Mouse (Mus musculus): ENCODE measurements around the gene Usp2. TPM values are rescaled to one million over a fixed set of nuclear protein-coding genes. Genes with fewer than 3 reads are reported as not detected.
A peak's percentile ranks its signal among the peaks of the same experiment; 100 is the strongest.

The Usp2 gene
- total and polyA plus RNA-seq, 3 experiments: 2.1 to 2.3 (median 2.2) TPM

GRCm38 (mm10) chr9:44125546-44126428 lies 59.0 kb downstream of the Usp2 start:
- H3K36me3 ChIP-seq (replicated peaks in 1 of 2; ENCODE audit: control insufficient read depth in 1 of 2, insufficient read depth in 1 of 2, low read length in 1 of 2): no peaks in the 10 kb centered on the region
- dilution Hi-C loops (cut with MboI; ENCODE audit: extremely low pct_ligation_motif_present, extremely low pct_unique_long_range_greater_than_20kb, low sequenced_read_pairs) (no loop called here), in situ Hi-C loops (cut with MboI; ENCODE audit: low pct_ligation_motif_present, low pct_unique_long_range_greater_than_20kb, low sequenced_read_pairs) (loop anchor here (10.0 kb wide), 1 partner anchor 139 kb away; the partner anchor contains the start of gene Nlrx1)
- no peaks in the 10 kb centered on the region for H3K9me3 ChIP-seq (replicated peaks; ENCODE audit: low read length)
- TF ChIP-seq HCFC1 (IDR thresholded peaks at IDR 0.05; ENCODE audit: low read depth, low read length) (no peak), SMC3 (IDR thresholded peaks at IDR 0.05; ENCODE audit: low read depth, low read length) (peak; percentile 67), MEF2A (IDR thresholded peaks at IDR 0.05; ENCODE audit: borderline replicate concordance, low read depth, low read length) (no peak), NRF1 (IDR thresholded peaks at IDR 0.05; ENCODE audit: low read depth, low read length) (no peak), EP300 (IDR thresholded peaks at IDR 0.05; ENCODE audit: low read length) (no peak), ZKSCAN1 (IDR thresholded peaks at IDR 0.05; ENCODE audit: borderline replicate concordance, low read depth, low read length) (no peak), JUND (conservative IDR thresholded peaks at IDR 0.05; ENCODE audit: low read depth, low read length) (no peak), CHD2 (IDR thresholded peaks at IDR 0.05; ENCODE audit: low read length) (no peak), ZNF384 (IDR thresholded peaks at IDR 0.05; ENCODE audit: low read depth, low read length) (no peak; the same call in 1 of the 2 replicates), E2F4 (IDR thresholded peaks at IDR 0.05; ENCODE audit: insufficient replicate concordance, low read depth, low read length) (no peak), MYC (IDR thresholded peaks at IDR 0.05; ENCODE audit: low read depth, low read length) (no peak), CTCF (conservative IDR thresholded peaks at IDR 0.05 in 1 of 2, IDR thresholded peaks at IDR 0.05 in 1 of 2; ENCODE audit: low read depth in 2 of 2, low read length in 2 of 2) (peak; percentile 87 to 95), ZC3H11A (IDR thresholded peaks at IDR 0.05; ENCODE audit: low read depth, low read length) (peak; percentile 33), UBTF (IDR thresholded peaks at IDR 0.05; ENCODE audit: low read depth, low read length) (no peak), ZMIZ1 (IDR thresholded peaks at IDR 0.05; ENCODE audit: low read depth, low read length) (no peak), ELF1 (IDR thresholded peaks at IDR 0.05; ENCODE audit: low read depth, low read length) (no peak; the same call in 1 of the 2 replicates), GABPA (IDR thresholded peaks at IDR 0.05; ENCODE audit: insufficient replicate concordance, low read depth, low read length) (no peak), MAZ (IDR thresholded peaks at IDR 0.05; ENCODE audit: low read depth, low read length) (0 out of 2 replicates have a peak, but pooled peaks have one; percentile 27), TBP (conservative IDR thresholded peaks at IDR 0.05; ENCODE audit: low read depth, low read length) (no peak), POLR2AphosphoS2 (IDR thresholded peaks at IDR 0.05; ENCODE audit: low read depth, low read length) (no peak), POLR2A (IDR thresholded peaks at IDR 0.05; ENCODE audit: low read depth, low read length) (no peak), ETS1 (conservative IDR thresholded peaks at IDR 0.05; ENCODE audit: low read depth, low read length) (no peak), JUN (IDR thresholded peaks at IDR 0.05; ENCODE audit: insufficient read depth, low read depth, low read length) (no peak), RAD21 (IDR thresholded peaks at IDR 0.05; ENCODE audit: low read depth, low read length) (peak; percentile 90), MXI1 (IDR thresholded peaks at IDR 0.05; ENCODE audit: low read depth, low read length) (no peak), MAFK (IDR thresholded peaks at IDR 0.05; ENCODE audit: insufficient replicate concordance, low read length) (no peak), USF2 (conservative IDR thresholded peaks at IDR 0.05; ENCODE audit: low read depth, low read length) (no peak), SIN3A (IDR thresholded peaks at IDR 0.05; ENCODE audit: low read length) (peak; percentile 35; the same call in 1 of the 2 replicates), BHLHE40 (IDR thresholded peaks at IDR 0.05; ENCODE audit: low read depth, low read length) (no peak), TCF12 (IDR thresholded peaks at IDR 0.05; ENCODE audit: low read depth, low read length) (no peak), IRF4 (IDR thresholded peaks at IDR 0.05; ENCODE audit: low read depth, low read length) (peak; percentile 41), KAT2A (IDR thresholded peaks at IDR 0.05; ENCODE audit: insufficient replicate concordance, low read length) (no peak)
- peak overlapping the region; percentile 2; the same call in 1 of the 2 replicates for H3K9ac ChIP-seq (ENCODE audit: insufficient read depth, low read depth)
- H3K79me2 ChIP-seq (replicated peaks; ENCODE audit: control insufficient read depth, extremely low read depth, insufficient read depth, poor library complexity, severe bottlenecking): no peaks in the 10 kb centered on the region
- H3K4me2 ChIP-seq (ENCODE audit: insufficient read depth, low read depth, poor library complexity, severe bottlenecking): peak overlapping the region; percentile 52
- H3K4me1 ChIP-seq (ENCODE audit: control insufficient read depth in 1 of 2, insufficient read depth in 2 of 2): peaks cover 0 to 31% of the 10 kb centered on the region in 2 experiments; a peak in 3 of 4 replicates
- H3K27ac ChIP-seq (ENCODE audit: insufficient read depth, low read depth): no peak overlapping the region
- H3K4me3 ChIP-seq (replicated peaks in 1 of 3; ENCODE audit: low read depth in 2 of 3, low read length in 2 of 3, poor library complexity in 1 of 3): peak overlapping the region in 2 of 3 experiments; percentile 21 to 25
- peak; percentile 90 for DNase-seq (ENCODE audit: extremely low read depth)
- H3K27me3 ChIP-seq (replicated peaks): peaks cover 20% of the 10 kb centered on the region

All from CH12.LX (cell line).